Mouse (Mus musculus): Measurements from ENCODE around the gene Hyal3.
A peak's percentile ranks its signal among the peaks of the same experiment; 100 is the strongest.

Hyal3 gene

GRCm38 (mm10) chr9:107580501-107581317 is at the start of gene Hyal3:
TSS of gene Hyal3 (plus strand) at chr9:107580818.
- peak; percentile 87 for DNase-seq

DNA sequence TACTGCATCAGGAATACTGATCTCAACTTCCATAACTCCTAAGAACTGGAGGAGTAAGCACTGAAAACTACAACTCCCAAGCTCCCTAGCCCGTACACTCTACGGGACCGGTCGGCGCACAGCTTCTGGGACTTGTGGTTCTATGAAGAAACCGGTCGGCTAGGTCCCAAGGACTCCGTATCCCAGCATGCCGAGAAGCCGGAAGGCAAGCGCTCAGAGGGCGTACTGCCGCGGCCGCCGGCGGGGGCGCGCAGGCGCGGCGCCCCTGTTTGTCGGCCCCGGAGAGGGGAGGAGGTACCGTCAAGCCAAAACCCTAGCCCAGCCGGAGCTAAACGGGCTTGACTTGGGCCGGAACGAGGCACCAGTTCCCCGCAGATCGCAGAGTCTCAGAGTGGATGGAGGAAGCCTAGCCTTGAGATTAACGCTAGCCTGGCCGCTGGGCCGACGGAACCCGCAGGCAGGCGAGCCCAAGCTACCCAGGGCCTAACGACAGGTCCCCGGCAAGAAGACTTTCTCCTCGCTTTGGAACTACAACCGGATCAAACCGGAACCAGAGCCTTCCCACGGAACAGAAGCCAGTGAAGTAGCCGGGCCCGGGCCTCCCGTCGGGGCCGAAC is 46.7 kb upstream of the Hyal3 start, which contains the start of gene Tmem115:
TSS of gene Tmem115 (plus strand) at position 155 of the 617 bp plus-strand sequence.
- DNase-seq, result peak; percentile 90

- no peak for DNase-seq
Observed at GRCm38 (mm10) chr9:107534408-107535202, 46.0 kb upstream of the Hyal3 start.

DNA sequence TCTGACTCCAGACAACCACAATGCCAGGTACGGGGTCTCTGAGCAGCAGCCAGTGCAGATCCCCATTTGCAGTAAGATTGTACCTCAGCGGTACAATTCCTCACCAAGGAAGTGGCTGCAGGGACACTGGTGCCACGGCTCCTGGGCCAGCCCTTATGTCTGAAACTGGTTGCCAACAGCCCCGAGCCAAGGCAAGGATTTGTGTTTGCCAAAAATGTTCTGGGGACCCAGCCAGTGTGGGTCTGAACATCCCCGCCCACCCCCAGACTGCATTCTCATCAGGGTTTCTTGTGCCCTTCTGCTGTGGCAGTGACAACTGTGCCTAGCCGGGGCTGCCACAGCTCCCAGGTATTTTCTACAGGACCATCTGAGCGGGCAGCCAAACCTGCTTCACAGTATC is 42.4 kb upstream of the Hyal3 start:
- DNase-seq, result no peak

DNA sequence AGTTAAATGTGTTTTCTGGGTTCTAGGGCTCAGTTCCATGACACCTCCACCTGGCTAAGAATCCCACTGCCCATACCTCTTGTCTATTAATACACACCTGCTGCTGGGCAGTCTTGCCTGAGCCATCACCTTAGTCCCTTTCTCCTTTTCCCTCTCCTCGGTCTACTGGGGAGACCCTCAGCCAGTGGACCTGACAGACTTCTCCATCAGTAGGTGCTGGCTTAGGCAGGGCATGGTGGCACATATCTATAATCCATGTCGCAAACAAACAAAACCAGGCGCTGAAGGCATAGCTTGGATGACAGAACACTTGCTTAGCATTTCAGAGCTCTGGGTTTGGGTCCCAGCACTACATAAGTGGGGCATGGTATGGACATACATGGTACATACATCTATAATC is 41.9 kb upstream of the Hyal3 start:
- no peak for DNase-seq

DNA sequence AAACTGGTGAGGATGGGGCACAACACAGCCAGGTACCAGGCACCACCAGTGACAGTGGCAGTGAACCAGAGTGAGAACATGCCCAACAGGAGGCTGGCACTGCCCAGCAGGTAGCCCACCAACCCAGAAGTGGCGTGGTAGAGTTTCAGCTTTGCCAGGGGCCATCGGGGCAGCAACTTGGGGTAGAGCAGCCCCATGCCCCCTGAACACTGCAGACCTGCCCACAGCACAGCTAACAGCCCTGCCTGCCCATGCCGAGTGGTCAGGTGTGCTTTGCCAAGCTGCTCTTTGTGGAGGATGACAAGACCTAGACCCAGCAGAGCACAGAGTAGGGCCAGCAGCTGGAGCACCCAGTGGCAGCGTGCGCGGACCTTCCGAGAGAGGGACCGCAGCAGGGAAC is 40.7 kb upstream of the Hyal3 start:
- DNase-seq, result no peak

GRCm38 (mm10) chr9:107540420-107540819 is 40.2 kb upstream of the Hyal3 start:
- no peak for DNase-seq

- DNase-seq, result no peak
Observed at GRCm38 (mm10) chr9:107541005-107541404, 39.6 kb upstream of the Hyal3 start.

- peak; percentile 97 for DNase-seq
Observed at GRCm38 (mm10) chr9:107541474-107542351, 38.9 kb upstream of the Hyal3 start, which contains the start of the genes Cyb561d2 and Nprl2. TSS of gene Cyb561d2 (minus strand) at chr9:107542193. TSS of gene Nprl2 (plus strand) at chr9:107542226.

DNA sequence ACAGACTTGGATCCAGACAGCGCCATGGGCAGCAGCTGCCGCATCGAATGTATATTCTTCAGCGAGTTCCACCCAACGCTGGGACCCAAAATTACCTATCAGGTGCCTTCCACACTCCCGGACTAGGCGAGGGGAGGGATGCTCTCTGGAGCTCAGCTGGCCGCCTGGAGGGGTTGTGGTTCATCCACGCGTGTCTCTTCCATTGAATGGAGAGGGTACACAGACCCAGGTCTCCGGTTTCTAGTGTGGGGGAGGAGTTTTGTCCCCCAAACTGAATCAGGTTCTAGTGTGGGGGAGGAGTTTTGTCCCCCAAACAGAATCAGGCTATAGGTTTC is 38.3 kb upstream of the Hyal3 start:
- no peak for DNase-seq

DNA sequence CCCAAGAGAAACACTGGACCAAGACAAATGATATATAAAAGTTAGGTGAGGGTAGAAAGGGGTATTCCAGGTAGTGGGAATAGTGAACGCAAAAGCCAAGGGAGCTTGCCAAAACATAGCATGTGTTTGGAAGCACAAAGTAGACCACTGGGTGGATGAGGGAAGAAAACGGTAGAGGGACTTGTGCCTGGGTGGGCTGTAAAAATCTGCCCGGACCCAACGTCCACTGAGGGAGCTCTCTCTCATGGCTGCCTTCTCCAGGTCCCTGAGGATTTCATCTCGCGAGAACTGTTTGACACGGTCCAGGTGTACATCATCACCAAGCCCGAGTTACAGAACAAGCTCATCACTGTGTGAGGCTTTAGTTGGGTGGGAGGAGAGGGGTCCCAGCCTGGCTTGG is 37.9 kb upstream of the Hyal3 start:
- DNase-seq, result no peak

DNA sequence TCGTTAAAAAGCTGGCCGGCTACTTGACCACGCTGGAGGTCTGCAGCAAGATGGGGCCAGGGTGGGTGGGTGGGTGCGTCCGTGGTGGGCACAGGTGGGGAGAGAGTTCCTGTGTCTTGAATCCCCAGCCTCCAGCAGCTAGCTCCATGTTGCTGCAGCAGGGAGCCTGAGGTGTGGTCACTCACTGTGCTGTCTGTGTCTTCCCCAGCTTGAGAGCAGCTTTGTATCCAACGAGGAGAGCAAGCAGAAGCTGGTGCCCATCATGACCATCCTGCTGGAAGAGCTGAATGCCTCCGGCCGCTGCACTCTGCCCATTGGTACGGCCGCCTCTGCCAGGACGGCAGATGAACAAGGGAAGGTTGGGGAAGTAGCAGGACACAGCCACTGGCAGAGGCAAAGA is 37.3 kb upstream of the Hyal3 start:
- DNase-seq, result no peak

GRCm38 (mm10) chr9:107544196-107544700 is 36.4 kb upstream of the Hyal3 start:
- DNase-seq, result no peak

GRCm38 (mm10) chr9:107544729-107545128 is 35.9 kb upstream of the Hyal3 start:
- peak; percentile 2 for DNase-seq

- peak; percentile 1 for DNase-seq
Observed at GRCm38 (mm10) chr9:107545199-107545598, 35.4 kb upstream of the Hyal3 start.

DNA sequence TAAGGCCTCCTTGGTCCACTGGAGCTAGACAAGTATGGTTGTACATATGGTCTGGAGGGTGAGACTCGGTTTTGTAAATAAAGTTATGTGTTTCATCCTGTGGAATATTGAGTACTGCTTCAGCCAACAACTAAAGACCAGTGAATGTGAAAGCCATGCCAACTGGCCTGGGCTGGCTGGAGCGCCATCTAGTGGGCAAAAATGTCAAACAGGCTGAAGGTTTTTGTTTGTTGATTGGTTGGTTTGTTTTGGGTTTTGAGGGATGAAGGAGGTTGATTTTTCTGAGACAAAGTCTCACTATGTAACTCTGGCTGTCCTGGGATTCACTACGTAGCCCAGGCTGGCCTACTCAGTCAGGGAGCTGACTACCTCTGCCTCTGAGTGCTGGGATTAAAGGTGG is 35.0 kb upstream of the Hyal3 start:
- peak; percentile 76 for DNase-seq

DNA sequence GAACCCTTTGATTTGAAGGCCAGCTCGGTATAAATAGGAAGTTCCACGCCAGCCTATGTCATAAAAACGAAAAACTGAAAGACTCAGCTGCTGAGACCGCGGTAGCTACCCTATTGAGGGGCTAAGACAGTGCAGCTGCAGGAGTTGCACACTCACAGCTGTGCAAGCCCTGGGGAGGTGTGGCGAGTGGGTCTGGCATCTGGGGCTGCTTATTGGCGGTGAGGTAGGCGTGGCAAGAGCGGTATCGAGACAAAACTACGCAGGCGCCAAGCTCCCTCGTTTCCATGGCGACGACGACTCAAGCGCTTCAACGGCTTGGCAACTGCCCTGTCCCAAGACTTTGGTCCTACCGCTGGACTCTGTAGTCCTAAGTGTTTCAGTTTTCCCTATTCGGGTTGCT is 33.6 kb upstream of the Hyal3 start, which contains the start of gene Zmynd10:
TSS of gene Zmynd10 (plus strand) at position 273 of the 400 bp plus-strand sequence.
- peak; percentile 90 for DNase-seq

GRCm38 (mm10) chr9:107547957-107548356 is 32.7 kb upstream of the Hyal3 start:
- DNase-seq, result no peak

DNA sequence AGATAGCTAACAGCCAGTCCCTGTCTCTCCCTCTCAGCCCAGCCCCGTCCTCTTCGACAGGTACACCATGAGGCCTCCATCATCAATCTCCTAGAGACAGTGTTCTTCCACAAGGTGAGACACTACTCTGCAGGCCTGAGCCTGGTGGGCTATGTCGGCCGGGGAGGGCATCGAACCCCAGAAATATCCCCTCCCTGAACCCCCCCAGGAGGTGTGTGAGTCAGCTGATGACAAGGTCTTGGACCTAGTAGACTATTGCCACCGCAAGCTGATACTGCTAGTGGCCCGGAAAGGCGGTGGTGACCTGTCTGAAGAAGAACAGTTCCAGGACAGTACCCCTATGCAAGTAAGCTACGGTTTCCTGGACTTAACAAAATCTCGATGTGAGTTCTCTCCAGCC is 31.8 kb upstream of the Hyal3 start:
- no peak for DNase-seq

- DNase-seq, result no peak
Observed at GRCm38 (mm10) chr9:107549297-107550074, 31.1 kb upstream of the Hyal3 start.

- peak; percentile 21 for DNase-seq
Observed at GRCm38 (mm10) chr9:107550491-107551116, 30.0 kb upstream of the Hyal3 start.
